Mouse (Mus musculus): ENCODE measurements at regions not wholly inside any gene's neighbourhood (a gene's known extent, or its start where the extent isn't known, plus 50 kb on each side); places are given as distances from the start of the nearest gene placed in this dataset.

- no peak overlapping the region for H3K4me3 ChIP-seq (ENCODE audit: low read depth, low read length)
- no peak for DNase-seq (ENCODE audit: low spot score)
- no peaks in the 10 kb centered on the region for H3K27me3 ChIP-seq (replicated peaks; ENCODE audit: control insufficient read depth, insufficient read depth, low read length)
- no peak overlapping the region for H3K4me2 ChIP-seq (ENCODE audit: low read length)
- no peak for ATAC-seq
- H3K9me3 ChIP-seq (replicated peaks; ENCODE audit: control insufficient read depth, low read length): no peaks in the 10 kb centered on the region
- H3K27ac ChIP-seq (ENCODE audit: low read depth, low read length): no peak overlapping the region
- peaks cover 2% of the 10 kb centered on the region; the same call in 1 of the 2 replicates for H3K4me1 ChIP-seq (ENCODE audit: control insufficient read depth, insufficient read depth, low read length)
- H3K36me3 ChIP-seq (ENCODE audit: control insufficient read depth, insufficient read depth, low read length): no peaks in the 10 kb centered on the region
- H3K9ac ChIP-seq (ENCODE audit: low read length): no peak overlapping the region
- 87% methylated on average over 3 of the region's 3 CpGs for WGBS
Observed at GRCm38 (mm10) chr1:76113281-76113680, 567.2 kb downstream of the Slc4a3 start.

GRCm38 (mm10) chr1:76120840-76121239 lies 574.8 kb downstream of the Slc4a3 start:
- Histone ChIP-seq H3K27ac (ENCODE audit: low read depth, low read length) (no peak overlapping the region), H3K4me2 (ENCODE audit: low read length) (no peak overlapping the region), H3K9ac (ENCODE audit: low read length) (no peak overlapping the region), H3K9me3 (replicated peaks; ENCODE audit: control insufficient read depth, low read length) (no peaks in the 10 kb centered on the region), H3K27me3 (replicated peaks; ENCODE audit: control insufficient read depth, insufficient read depth, low read length) (no peaks in the 10 kb centered on the region), H3K4me1 (ENCODE audit: control insufficient read depth, insufficient read depth, low read length) (no peaks in the 10 kb centered on the region), H3K4me3 (ENCODE audit: low read depth, low read length) (no peak overlapping the region), H3K36me3 (ENCODE audit: control insufficient read depth, insufficient read depth, low read length) (no peaks in the 10 kb centered on the region)
- 34% methylated on average over 4 of the region's 4 CpGs for whole genome bisulfite sequencing
- no peak for ATAC-seq
- no peak for DNase-seq (ENCODE audit: low spot score)

GRCm38 (mm10) chr1:76130353-76130752 lies 584.3 kb downstream of the Slc4a3 start:
- DNase-seq (ENCODE audit: low spot score) (no peak), ATAC-seq (no peak)
- no peak overlapping the region for H3K27ac ChIP-seq (ENCODE audit: low read depth, low read length)

GRCm38 (mm10) chr1:76136810-76137209 lies 590.7 kb downstream of the Slc4a3 start:
- H3K27ac ChIP-seq (ENCODE audit: low read depth, low read length): no peak overlapping the region
- WGBS: 88% methylated on average over 1 of the region's 1 CpGs
- H3K9me3 ChIP-seq (replicated peaks; ENCODE audit: control insufficient read depth, low read length): no peaks in the 10 kb centered on the region
- H3K4me3 ChIP-seq (ENCODE audit: low read depth, low read length): no peak overlapping the region
- no peak for ATAC-seq
- no peaks in the 10 kb centered on the region for H3K4me1 ChIP-seq (ENCODE audit: control insufficient read depth, insufficient read depth, low read length)
- no peaks in the 10 kb centered on the region for H3K36me3 ChIP-seq (ENCODE audit: control insufficient read depth, insufficient read depth, low read length)
- H3K9ac ChIP-seq (ENCODE audit: low read length): no peak overlapping the region
- H3K4me2 ChIP-seq (ENCODE audit: low read length): no peak overlapping the region
- no peak for DNase-seq (ENCODE audit: low spot score)
- H3K27me3 ChIP-seq (replicated peaks; ENCODE audit: control insufficient read depth, insufficient read depth, low read length): no peaks in the 10 kb centered on the region

More at GRCm38 (mm10) chr1:76130353-76130752, 584.3 kb downstream of the Slc4a3 start:
- H3K4me1 ChIP-seq (ENCODE audit: control insufficient read depth, insufficient read depth, low read length): no peaks in the 10 kb centered on the region
- no peaks in the 10 kb centered on the region for H3K27me3 ChIP-seq (replicated peaks; ENCODE audit: control insufficient read depth, insufficient read depth, low read length)
- no peaks in the 10 kb centered on the region for H3K9me3 ChIP-seq (replicated peaks; ENCODE audit: control insufficient read depth, low read length)
- no peak overlapping the region for H3K4me2 ChIP-seq (ENCODE audit: low read length)
- no peak overlapping the region for H3K4me3 ChIP-seq (ENCODE audit: low read depth, low read length)
- H3K36me3 ChIP-seq (ENCODE audit: control insufficient read depth, insufficient read depth, low read length): no peaks in the 10 kb centered on the region
- no peak overlapping the region for H3K9ac ChIP-seq (ENCODE audit: low read length)
- WGBS: 67% methylated on average over 4 of the region's 4 CpGs

- H3K27me3 ChIP-seq (replicated peaks; ENCODE audit: control insufficient read depth, insufficient read depth, low read length): no peaks in the 10 kb centered on the region
- H3K9me3 ChIP-seq (replicated peaks; ENCODE audit: control insufficient read depth, low read length): no peaks in the 10 kb centered on the region
- WGBS: 56% methylated on average over 6 of the region's 6 CpGs
- ATAC-seq (no peak), DNase-seq (ENCODE audit: low spot score) (no peak)
- H3K36me3 ChIP-seq (ENCODE audit: control insufficient read depth, insufficient read depth, low read length): no peaks in the 10 kb centered on the region
- no peak overlapping the region for H3K9ac ChIP-seq (ENCODE audit: low read length)
- no peak overlapping the region for H3K4me3 ChIP-seq (ENCODE audit: low read depth, low read length)
- H3K4me2 ChIP-seq (ENCODE audit: low read length): no peak overlapping the region
- no peaks in the 10 kb centered on the region for H3K4me1 ChIP-seq (ENCODE audit: control insufficient read depth, insufficient read depth, low read length)
- no peak overlapping the region for H3K27ac ChIP-seq (ENCODE audit: low read depth, low read length)
Observed at GRCm38 (mm10) chr1:76137701-76138100, 591.6 kb downstream of the Slc4a3 start.

GRCm38 (mm10) chr1:76143516-76143915 lies 597.5 kb downstream of the Slc4a3 start:
- Histone ChIP-seq H3K9ac (ENCODE audit: low read length) (no peak overlapping the region), H3K4me1 (ENCODE audit: control insufficient read depth, insufficient read depth, low read length) (no peaks in the 10 kb centered on the region), H3K4me2 (ENCODE audit: low read length) (no peak overlapping the region), H3K9me3 (replicated peaks; ENCODE audit: control insufficient read depth, low read length) (no peaks in the 10 kb centered on the region), H3K36me3 (ENCODE audit: control insufficient read depth, insufficient read depth, low read length) (no peaks in the 10 kb centered on the region), H3K27ac (ENCODE audit: low read depth, low read length) (no peak overlapping the region), H3K27me3 (replicated peaks; ENCODE audit: control insufficient read depth, insufficient read depth, low read length) (no peaks in the 10 kb centered on the region), H3K4me3 (ENCODE audit: low read depth, low read length) (no peak overlapping the region)
- DNase-seq (ENCODE audit: low spot score) (no peak), ATAC-seq (no peak)
- WGBS: 60% methylated on average over 5 of the region's 5 CpGs

- WGBS: 65% methylated on average over 2 of the region's 2 CpGs
Observed at GRCm38 (mm10) chr1:76148963-76149362, 602.9 kb downstream of the Slc4a3 start.

GRCm38 (mm10) chr1:76156291-76156690 lies 610.2 kb downstream of the Slc4a3 start:
- DNase-seq (ENCODE audit: low spot score) (peak; percentile 56), ATAC-seq (no peak)
- 46% methylated on average over 8 of the region's 8 CpGs for WGBS

More at GRCm38 (mm10) chr1:76148963-76149362, 602.9 kb downstream of the Slc4a3 start:
- no peak overlapping the region for H3K9ac ChIP-seq (ENCODE audit: low read length)
- DNase-seq (ENCODE audit: low spot score): peak; percentile 52
- no peaks in the 10 kb centered on the region for H3K27me3 ChIP-seq (replicated peaks; ENCODE audit: control insufficient read depth, insufficient read depth, low read length)
- H3K4me3 ChIP-seq (ENCODE audit: low read depth, low read length): no peak overlapping the region
- ATAC-seq: no peak; the same call in 1 of the 2 replicates
- no peaks in the 10 kb centered on the region for H3K9me3 ChIP-seq (replicated peaks; ENCODE audit: control insufficient read depth, low read length)
- no peak overlapping the region for H3K27ac ChIP-seq (ENCODE audit: low read depth, low read length)
- H3K4me1 ChIP-seq (ENCODE audit: control insufficient read depth, insufficient read depth, low read length): no peaks in the 10 kb centered on the region
- H3K4me2 ChIP-seq (ENCODE audit: low read length): no peak overlapping the region
- no peaks in the 10 kb centered on the region for H3K36me3 ChIP-seq (ENCODE audit: control insufficient read depth, insufficient read depth, low read length)

GRCm38 (mm10) chr1:76167486-76167885 lies 621.4 kb downstream of the Slc4a3 start:
- Histone ChIP-seq H3K4me3 (ENCODE audit: low read depth, low read length) (no peak overlapping the region), H3K4me2 (ENCODE audit: low read length) (no peak overlapping the region), H3K4me1 (ENCODE audit: control insufficient read depth, insufficient read depth, low read length) (no peaks in the 10 kb centered on the region), H3K36me3 (ENCODE audit: control insufficient read depth, insufficient read depth, low read length) (no peaks in the 10 kb centered on the region), H3K9me3 (replicated peaks; ENCODE audit: control insufficient read depth, low read length) (no peaks in the 10 kb centered on the region), H3K27ac (ENCODE audit: low read depth, low read length) (no peak overlapping the region), H3K9ac (ENCODE audit: low read length) (no peak overlapping the region), H3K27me3 (replicated peaks; ENCODE audit: control insufficient read depth, insufficient read depth, low read length) (no peaks in the 10 kb centered on the region)
- DNase-seq (ENCODE audit: low spot score): no peak
- ATAC-seq: no peak
- WGBS: 61% methylated on average over 2 of the region's 2 CpGs

More at GRCm38 (mm10) chr1:76156291-76156690, 610.2 kb downstream of the Slc4a3 start:
- Histone ChIP-seq H3K27me3 (replicated peaks; ENCODE audit: control insufficient read depth, insufficient read depth, low read length) (no peaks in the 10 kb centered on the region), H3K9me3 (replicated peaks; ENCODE audit: control insufficient read depth, low read length) (no peaks in the 10 kb centered on the region), H3K4me2 (ENCODE audit: low read length) (no peak overlapping the region), H3K4me1 (ENCODE audit: control insufficient read depth, insufficient read depth, low read length) (no peaks in the 10 kb centered on the region), H3K27ac (ENCODE audit: low read depth, low read length) (no peak overlapping the region), H3K36me3 (ENCODE audit: control insufficient read depth, insufficient read depth, low read length) (no peaks in the 10 kb centered on the region), H3K4me3 (ENCODE audit: low read depth, low read length) (no peak overlapping the region), H3K9ac (ENCODE audit: low read length) (no peak overlapping the region)
